Mouse (Mus musculus) Muller cell, postnatal 12 days (primary cell): ENCODE measurements around the gene Nt5c2.

Experiments used
- DNase-seq: peaks from one replicate; pipeline ENCODE4 v3.0.0-alpha.2; 2015; ENCODE audit errors: inconsistent ontology term

The Nt5c2 gene

DNA sequence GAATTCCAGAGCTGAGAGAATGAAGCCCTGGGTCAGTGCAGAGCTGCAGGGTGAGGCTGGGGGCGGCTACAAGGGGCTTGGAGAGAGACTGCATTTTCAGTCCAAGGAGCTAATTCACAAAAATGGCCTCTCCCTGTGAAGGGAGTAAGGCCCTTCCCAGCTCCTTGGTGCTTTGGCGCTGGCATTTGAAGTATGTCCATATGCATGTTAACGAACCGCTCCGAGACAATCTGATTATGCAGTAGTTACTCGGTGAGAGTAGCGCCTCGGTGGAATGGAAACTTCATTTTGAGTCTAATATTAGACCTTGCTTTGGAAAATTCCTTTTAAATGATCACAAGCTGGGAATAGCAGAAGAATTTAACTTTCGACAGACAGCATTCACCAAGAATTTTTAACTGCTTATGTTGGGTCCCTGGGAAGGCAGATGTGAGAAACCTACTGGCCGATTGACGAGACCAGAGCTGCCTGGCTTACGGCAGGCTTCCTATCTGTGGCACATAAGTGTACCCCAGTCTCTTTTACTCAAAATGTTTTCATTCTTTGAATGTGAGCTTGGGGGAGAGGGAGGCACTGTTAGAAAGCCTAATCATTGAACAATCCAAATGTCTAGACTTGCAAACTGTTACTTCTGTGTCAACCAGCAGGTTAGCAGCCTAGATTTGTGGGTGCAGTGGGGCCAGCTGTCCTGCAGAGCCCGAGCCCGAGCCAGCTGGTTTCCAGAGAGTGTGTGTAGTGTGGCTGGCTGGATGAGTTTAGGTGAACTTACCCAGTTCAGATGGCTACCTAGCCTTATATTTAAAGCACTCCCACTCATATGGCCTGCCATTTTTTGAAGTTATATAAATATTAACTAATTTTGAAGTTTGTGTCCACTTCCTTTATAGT, 166.3 kb downstream of the Nt5c2 start:
- peak; percentile 52 for DNase-seq

- DNase-seq = no peak
These were observed 168.5 kb downstream of the Nt5c2 start for GRCm38 (mm10) chr19:46846459-46846858.

GRCm38 (mm10) chr19:46846056-46846455, 168.9 kb downstream of the Nt5c2 start:
- no peak for DNase-seq

- no peak for DNase-seq
These were observed 171.9 kb downstream of the Nt5c2 start for GRCm38 (mm10) chr19:46843030-46843429.

GRCm38 (mm10) chr19:46841016-46841415, 173.9 kb downstream of the Nt5c2 start:
- DNase-seq = no peak

DNA sequence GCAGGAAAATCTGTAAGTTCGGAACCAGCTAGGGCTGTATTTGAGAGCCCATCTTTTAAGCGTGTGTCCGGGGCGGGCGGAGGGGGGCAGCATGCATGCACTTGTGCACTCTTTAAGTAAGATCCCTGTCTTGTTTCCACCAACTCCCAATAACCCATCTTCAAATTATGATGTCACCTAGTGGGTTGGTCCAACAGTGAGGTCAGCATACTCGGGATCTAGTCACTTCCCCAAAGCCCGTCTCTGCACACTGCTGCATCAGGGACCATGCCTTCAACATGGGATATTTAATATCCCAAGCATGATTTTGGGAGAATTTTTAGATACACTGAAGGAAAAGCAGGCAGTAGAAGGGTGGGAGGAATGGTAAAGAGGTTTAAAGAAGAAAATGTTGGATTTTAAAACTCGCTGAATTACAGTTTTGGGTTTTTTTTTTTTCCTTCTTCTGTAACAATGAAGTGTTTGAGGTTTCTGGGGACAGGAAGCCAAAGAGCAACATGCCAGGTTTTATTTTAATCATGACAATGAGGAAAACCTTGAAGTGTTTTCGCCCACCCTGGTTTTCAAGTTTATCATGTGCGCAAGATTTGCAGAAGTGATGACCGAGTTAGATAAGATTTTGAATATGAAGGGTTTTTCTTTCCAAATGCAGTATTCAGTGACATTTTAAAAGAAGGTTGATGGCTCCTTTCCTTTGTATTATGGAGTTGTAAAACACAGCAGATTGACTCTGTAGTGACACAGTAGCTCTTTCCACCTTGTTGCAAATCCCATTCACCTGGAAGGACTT, 177.5 kb downstream of the Nt5c2 start:
- no peak for DNase-seq

- DNase-seq = no peak
These were observed 178.9 kb downstream of the Nt5c2 start for GRCm38 (mm10) chr19:46836085-46836484.

- no peak for DNase-seq
These were observed 179.6 kb downstream of the Nt5c2 start for GRCm38 (mm10) chr19:46835339-46835738.

- DNase-seq = no peak
These were observed 180.7 kb downstream of the Nt5c2 start for GRCm38 (mm10) chr19:46834301-46834700.
